Mouse (Mus musculus) natural killer cell, adult 2 months (primary cell): ENCODE data around the gene Ppfia1.

Experiments used
- DNase-seq, 2 experiments: peaks; one replicate each; pipeline ENCODE4 v3.0.0; 2022; ENCODE audit warnings: low spot score in 2 of 2

Ppfia1 gene

GRCm38 (mm10) chr7:144553237-144554122, at the start of gene Ppfia1:
Gene Ppfia1, minus strand, starts transcription at chr7:144553729.
- peak; percentile 97 to 98 for DNase-seq

GRCm38 (mm10) chr7:144600333-144600900, 46.9 kb upstream of the Ppfia1 start:
- DNase-seq = no peak

DNA sequence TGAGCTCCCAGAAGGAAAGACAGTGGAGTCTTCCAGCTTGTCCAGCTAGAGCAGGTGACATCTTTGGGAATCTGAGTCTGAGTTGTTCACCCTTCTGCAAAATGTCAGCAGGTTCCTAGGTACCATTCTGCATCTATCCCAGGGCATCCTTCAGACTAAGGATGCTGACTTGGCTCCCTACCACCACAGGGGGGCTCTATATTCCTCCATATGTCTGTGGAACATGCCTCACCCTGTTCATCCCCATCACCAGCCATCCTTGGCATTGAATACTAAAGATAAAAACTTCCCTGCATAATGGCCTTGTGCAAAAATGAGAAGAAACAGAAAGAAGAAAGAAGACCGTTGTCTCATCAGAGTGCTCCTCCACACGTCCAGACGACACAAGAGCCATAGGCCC, 36.0 kb upstream of the Ppfia1 start:
- no peak for DNase-seq

DNA sequence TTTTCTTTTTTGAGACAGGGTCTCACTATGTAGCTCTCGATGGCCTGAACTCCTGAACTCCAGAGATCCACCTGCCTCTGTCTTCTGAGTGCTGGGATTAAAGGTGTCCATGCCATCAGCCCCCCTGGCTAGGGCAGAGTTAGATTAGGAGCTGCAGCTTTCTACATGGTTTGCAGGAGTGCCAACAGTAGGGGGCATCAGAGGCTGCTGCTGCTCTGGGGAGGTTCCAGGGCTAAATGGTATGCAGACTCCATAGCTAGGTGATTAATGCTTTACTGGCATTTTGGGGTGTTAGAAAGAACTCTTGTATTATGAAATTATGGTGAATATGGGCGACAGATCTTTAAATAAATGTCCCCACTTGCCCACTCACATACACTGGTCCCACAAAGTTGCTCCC, 33.8 kb upstream of the Ppfia1 start:
- DNase-seq = no peak

- DNase-seq = peak; percentile 35 to 51
These were observed 32.1 kb upstream of the Ppfia1 start for GRCm38 (mm10) chr7:144585648-144586047.

DNA sequence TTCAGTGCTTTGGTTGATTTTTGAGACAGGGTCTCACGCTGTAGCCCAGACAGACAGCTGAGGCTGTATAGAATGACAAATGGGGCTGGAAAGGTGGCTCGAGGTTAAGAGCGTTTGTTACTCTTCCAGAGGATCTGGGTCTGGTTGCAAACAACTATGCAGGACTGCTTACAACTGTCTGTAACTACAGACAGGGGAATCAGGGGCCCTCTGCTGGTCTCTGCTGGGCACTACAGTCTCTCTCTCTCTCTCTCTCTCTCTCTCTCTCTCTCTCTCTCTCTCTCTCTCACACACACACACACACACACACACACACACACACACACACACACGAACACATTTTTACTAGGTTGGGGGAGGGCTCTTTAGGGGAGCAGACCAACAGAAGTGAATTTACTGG, 30.1 kb upstream of the Ppfia1 start:
- DNase-seq = peak; percentile 53 to 65

- DNase-seq = peak; percentile 95 to 96
These were observed 28.9 kb upstream of the Ppfia1 start, which contains the start of gene Fadd for GRCm38 (mm10) chr7:144582284-144582980. Gene Fadd, minus strand, starts transcription at chr7:144582463.

GRCm38 (mm10) chr7:144581559-144582283, 28.2 kb upstream of the Ppfia1 start:
- DNase-seq = peak; percentile 75 to 76

GRCm38 (mm10) chr7:144577876-144578275, 24.3 kb upstream of the Ppfia1 start:
- DNase-seq = no peak

DNA sequence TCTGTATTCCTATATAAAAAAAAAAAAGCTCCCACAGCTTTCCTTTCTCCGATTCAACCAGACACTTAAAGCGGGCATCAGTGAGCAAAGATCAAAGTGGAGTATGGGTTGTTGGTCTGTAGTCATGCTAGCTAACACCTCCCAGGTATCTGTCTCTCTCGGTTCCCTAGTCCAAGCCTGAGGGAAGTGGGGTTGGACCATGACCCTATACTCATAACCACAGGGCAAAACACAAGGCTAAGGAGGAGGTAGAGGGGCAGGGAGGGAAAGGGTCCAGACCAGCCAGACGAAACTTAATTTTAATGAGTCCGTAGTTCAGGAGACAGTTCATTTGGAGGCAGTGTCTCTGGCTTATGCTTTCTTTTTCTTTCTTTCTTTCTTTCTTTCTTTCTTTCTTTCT, 18.7 kb upstream of the Ppfia1 start:
- DNase-seq = no peak

DNA sequence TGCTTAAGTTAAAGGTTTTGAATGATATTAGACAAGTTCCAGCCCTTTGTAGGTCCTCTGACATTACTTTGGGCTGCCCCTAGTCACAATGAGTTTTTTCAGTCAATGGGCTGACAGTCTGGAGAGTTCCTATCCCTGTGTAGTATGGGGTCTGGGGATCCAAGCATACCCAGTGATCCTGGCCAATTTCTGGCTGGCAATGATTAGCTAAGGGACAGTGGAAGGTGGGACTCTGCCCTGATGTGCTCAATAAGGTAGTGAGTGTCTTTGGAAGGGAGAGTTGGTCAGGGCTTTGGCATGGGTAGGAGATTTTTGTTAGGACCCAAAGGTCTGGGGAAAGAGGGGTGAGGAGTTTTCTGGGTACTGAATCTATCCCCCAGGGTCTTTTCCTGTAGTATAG, 18.1 kb upstream of the Ppfia1 start:
- no peak for DNase-seq

GRCm38 (mm10) chr7:144569428-144569827, 15.9 kb upstream of the Ppfia1 start:
- no peak for DNase-seq

DNA sequence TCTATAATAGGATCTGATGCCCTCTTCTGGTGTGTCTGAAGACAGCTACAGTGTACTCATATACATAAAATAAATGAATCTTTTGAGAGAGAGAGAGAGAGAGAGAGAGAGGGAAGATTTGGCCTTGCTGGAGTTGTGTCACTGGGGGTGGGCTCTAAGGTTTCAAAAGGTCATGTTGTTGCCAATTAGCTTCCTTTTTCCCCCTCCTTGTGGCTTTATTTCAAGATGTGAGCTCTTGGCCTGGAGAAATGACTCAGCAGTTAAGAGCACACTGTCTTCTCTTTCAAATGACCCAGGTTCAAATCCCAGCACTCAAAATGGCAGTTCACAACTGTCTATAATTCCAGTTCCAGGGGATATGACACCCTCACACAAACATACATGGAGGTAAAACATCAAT, 14.6 kb upstream of the Ppfia1 start:
- DNase-seq = no peak

DNA sequence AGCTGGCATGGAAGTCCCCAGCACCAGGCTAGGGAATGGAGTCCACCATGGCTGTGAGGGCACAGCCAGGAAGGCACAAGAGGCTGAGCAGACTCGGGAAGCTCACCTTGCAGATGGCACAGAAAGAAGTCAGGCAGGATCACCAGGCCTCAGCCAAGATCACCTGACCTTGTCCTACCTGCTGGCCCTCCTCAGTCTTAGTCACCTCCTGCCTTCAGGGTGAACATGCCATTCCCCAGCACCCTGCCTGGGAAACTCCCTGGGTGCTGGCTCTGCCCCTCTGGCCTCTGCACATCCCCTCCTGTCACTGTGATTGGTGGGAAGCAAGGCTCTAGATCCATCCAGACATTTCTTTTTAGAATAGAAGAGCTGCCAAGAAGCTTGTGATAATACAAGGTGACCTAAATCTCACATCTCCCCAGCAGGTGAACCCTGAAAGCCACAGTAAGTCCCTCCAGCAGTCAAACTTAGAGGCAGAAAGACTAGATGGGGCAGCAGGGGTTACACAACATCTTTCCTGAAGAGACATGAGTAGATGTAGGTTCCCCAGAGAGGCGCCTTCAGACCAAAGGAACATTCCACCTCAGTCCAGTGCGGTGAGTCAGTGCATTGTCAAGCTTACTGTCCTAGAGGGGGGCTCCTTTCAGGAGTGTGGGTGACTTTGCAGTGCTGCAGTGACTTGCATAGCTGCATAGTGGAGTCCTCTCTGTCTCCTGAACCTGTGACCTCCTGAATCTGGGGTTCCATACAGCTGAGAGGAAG, 13.6 kb upstream of the Ppfia1 start:
- DNase-seq = no peak

DNA sequence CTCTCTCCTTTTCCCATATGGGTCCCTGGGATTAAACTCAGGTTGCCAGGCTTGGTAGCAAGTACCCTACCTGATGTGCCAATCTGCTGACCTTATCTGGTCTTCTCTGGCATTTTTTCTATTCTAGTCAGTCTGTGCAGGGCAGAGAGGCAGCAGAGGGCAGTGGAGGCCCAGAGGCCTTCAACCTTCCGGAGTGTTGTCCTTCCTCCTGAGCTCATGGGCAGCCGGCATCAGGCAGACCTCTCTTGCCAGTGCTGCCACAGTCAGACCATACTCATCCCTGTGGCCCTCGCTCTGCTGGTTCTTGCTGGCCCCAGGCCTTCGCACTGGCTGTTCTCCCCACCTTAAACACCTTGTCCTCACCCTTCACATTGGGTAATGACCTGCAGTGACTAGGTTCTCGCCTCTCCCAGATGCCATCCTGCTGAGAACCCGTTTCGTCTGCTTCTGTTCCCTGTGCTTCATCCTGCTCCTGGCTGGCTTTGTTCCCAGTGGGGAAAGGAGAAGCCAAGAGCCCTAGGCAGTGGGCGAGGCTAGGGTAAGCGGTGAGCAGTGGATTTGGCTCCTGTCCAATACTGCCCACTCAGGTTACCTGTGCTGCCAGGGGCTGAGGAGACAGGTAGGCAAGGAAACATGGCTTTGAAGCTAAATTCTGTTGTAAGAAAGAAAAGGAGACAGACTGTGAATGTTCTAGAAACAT, 10.1 kb upstream of the Ppfia1 start:
- DNase-seq = no peak

DNA sequence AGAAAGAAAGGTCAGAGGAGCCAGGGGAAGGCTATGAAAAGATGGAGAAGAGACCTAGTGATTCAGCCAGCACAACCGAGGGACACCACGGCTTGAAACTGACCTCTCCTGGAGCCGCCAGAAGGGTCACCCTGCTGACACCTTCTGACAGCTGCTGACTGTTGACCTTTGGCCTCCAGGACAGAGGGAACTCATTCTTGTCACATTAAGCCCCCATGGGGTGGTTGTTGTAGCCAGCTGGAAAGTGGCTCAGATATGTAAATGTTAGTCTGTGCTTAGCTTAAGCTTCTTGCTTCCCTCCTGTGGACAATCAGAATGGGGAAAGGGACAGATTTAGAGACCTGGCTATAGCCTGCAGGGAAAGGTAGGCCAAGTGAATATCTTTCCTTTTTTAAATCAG, 8.5 kb upstream of the Ppfia1 start:
- no peak for DNase-seq

DNA sequence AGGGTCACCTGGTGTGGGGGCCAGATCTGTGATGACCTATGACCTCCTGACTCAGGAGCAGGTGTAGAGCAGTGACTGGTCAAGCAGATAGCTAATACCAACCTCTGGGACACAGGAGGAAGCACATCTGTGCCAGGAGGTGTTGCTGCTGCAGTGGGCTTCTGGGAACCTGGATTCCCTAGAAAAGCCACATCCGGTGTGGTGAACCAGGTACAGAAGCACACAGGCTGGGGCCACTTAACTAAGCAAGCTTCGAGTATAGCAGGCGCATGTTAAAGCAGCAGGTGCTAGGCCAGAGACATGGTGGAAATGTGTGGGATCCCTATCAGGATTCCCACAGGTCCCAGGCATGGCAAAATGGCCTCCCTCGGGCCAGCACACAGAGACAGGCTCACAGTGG, 7.1 kb upstream of the Ppfia1 start:
- no peak for DNase-seq

- no peak for DNase-seq
These were observed 5.0 kb upstream of the Ppfia1 start for GRCm38 (mm10) chr7:144558552-144558951.

DNA sequence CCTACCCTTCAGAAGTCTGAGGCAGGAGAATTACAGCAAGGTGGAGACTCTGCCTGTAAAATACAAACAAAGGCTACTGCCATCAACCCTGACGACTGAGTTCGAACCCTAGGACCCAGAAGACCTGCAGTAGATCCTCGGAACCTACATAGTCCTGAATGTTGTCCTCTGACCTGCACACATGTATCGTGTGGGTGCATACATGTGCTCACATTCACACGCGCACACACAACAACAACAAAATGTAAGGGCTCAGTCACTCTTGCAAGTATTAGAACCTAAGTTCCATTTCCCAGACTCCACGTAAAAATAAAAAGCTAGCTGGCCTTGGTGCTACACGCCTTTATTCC, 569 bp upstream of the Ppfia1 start:
- DNase-seq = no peak

DNA sequence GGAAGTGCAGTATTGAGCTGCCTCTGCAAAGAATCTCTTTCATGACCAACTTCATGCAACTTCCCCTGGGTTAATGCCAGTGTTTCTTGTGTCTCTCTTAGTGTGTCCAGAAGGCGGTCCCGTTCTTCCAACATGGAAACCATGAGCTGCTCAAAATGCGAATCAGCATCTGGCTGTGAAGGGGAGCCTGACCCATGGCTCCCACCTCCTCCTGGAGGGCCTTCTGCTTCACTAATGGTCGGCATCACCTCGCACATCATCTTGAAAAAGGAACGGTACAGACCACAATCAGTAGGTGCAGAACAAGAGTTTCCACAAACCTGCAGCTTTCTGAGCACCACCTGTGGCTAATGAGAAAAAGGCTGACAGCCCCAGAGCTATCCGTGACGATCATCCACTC, 1.3 kb downstream of the Ppfia1 start:
- no peak for DNase-seq

DNA sequence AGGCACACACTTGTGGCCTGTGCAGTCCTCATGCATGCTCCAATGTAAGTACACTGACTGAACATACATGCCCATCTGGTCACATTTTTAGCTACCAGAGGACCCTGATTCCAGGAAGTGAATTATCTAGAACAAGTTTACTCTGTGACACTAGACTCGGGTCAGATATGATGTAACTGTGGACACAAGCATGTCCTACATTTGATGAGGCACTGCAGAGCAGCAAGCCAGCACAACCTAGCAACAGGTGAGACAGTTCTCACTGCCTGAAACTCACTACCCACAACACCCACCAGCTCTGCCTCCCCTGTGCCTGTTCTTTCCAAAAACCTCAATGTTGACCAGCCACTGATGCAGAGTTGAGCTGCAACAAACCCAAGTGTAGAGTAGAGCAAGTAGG, 2.7 kb downstream of the Ppfia1 start:
- no peak for DNase-seq
